Mouse (Mus musculus) limb, embryonic 12.5 days (tissue): ENCODE measurements around the gene Slc1a6. TPM values are rescaled to one million over a fixed set of nuclear protein-coding genes. Genes with fewer than 3 reads are reported as not detected.
"Not testable (repeated sequence)": the region's sequence is repeated elsewhere in the genome, so short reads cannot be mapped to it uniquely, and the experiment has no call there.

Experiments
- ATAC-seq: fragments of 200-750 bp; cut with Nextera tagmentation; 2 replicates; pipeline ENCODE4 v1.8.0; 2017; ENCODE audit warnings: low read depth, moderate TSS enrichment; ENCODE audit not compliant: insufficient number of reproducible peaks, insufficient read depth, low FRiP score, low TSS enrichment
- H3K27ac ChIP-seq: fragments of 300-500 bp; sonication (generic); 2 replicates; pipeline ENCODE4 v1.5.1; 2016; ENCODE audit warnings: mild to moderate bottlenecking, moderate library complexity
- H3K27me3 ChIP-seq: fragments of 300-500 bp; sonication (generic); 2 replicates; pipeline ENCODE4 v1.6.1; 2016; ENCODE audit warnings: mild to moderate bottlenecking, moderate library complexity
- H3K36me3 ChIP-seq: fragments of 300-500 bp; sonication (generic); 2 replicates; pipeline ENCODE4 v1.6.1; 2016; ENCODE audit warnings: mild to moderate bottlenecking, moderate library complexity
- H3K4me1 ChIP-seq: fragments of 300-500 bp; sonication (generic); replicated peaks from 2 replicates; pipeline ENCODE4 v1.6.1; 2016
- H3K4me2 ChIP-seq: fragments of 300-500 bp; sonication (generic); 2 replicates; pipeline ENCODE4 v1.6.1; 2016; ENCODE audit warnings: mild to moderate bottlenecking, moderate library complexity
- H3K4me3 ChIP-seq: fragments of 300-500 bp; sonication (generic); replicated peaks from 2 replicates; pipeline ENCODE4 v1.5.1; 2016; ENCODE audit warnings: mild to moderate bottlenecking
- H3K9ac ChIP-seq: fragments of 300-500 bp; sonication (generic); replicated peaks from 2 replicates; pipeline ENCODE4 v1.6.1; 2016; ENCODE audit warnings: mild to moderate bottlenecking, moderate library complexity
- H3K9me3 ChIP-seq: fragments of 300-500 bp; sonication (generic); 2 replicates; pipeline ENCODE4 v1.6.1; 2016; ENCODE audit warnings: mild to moderate bottlenecking, moderate library complexity
- WGBS: fragments of 180-500 bp; shearing (Covaris S2); methylation state at CpG from one replicate; pipeline ENCODE4 v1.1.7; 2016; 5-methylcytosine and 5-hydroxymethylcytosine counted together
- polyA plus RNA-seq: library from polyadenylated mRNA; unstranded; fragments of >200 nt; fragmentation: Nextera tagmentation; extraction: Ambion mirVana; gene quantifications from 2 replicates; pipeline ENCODE4 v1.2.1, GENCODE M21; 2016

Gene Slc1a6
- polyA plus RNA-seq, 1 experiment from 2014 or later: 1.5 TPM

DNA sequence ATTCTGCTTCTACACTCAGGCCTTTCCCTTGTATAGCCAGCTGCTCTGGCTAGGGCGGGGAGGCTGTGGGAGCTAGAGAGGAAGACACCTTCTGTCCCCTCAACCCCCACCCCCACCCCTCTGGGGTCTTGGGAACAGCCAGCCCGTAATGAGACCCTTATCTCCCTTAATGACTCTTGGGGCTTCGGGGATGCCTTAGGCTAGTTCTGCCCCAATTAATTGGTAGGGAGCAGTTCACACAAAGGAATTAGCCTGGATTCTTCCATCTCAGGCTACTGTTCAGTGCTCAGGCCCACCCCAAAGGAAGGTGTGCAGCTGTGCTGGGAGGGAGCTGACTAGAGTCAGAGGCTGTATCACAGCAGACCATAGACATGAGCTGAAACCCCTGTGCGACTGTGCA is 4.5 kb upstream of the Slc1a6 start:
- H3K4me3 ChIP-seq: no peak overlapping the region
- no peaks in the 10 kb centered on the region for H3K36me3 ChIP-seq
- ATAC-seq: no peak
- no peak overlapping the region for H3K9ac ChIP-seq
- no peak overlapping the region for H3K27ac ChIP-seq
- no peak overlapping the region for H3K4me2 ChIP-seq
- WGBS: 45% methylated on average over 4 of the region's 4 CpGs
- H3K9me3 ChIP-seq: no peaks in the 10 kb centered on the region
- peaks cover 6% of the 10 kb centered on the region; the same call in 1 of the 2 replicates for H3K4me1 ChIP-seq
- H3K27me3 ChIP-seq: peaks cover 10% of the 10 kb centered on the region

DNA sequence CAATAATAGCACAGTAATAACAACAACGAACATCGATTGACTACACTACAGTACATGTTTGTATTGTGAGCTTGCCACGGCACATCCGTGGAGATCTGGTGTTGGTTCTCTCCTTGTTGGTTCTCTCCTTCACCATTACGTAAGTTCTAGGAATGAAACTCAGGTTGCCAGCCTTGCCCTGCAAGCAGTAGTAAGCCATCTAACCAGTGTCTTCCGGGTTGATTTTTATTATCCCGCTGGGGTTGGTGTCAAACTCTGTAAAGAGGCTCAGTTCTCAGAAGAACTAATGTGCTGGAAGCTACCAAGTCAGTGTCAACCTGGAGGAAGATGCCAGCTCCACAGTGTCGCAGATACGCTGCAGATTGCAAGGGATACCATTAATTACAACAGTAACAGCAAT is 769 bp upstream of the Slc1a6 start:
- ATAC-seq: no peak
- WGBS: 64% methylated on average over 9 of the region's 9 CpGs
- H3K4me3 ChIP-seq: peak overlapping the region; percentile 64
- peaks cover 17% of the 10 kb centered on the region for H3K27me3 ChIP-seq
- peak overlapping the region; percentile 99 for H3K4me2 ChIP-seq
- no peak overlapping the region for H3K9ac ChIP-seq
- H3K27ac ChIP-seq: no peak overlapping the region
- no peaks in the 10 kb centered on the region for H3K9me3 ChIP-seq
- no peaks in the 10 kb centered on the region for H3K36me3 ChIP-seq
- peaks cover 6% of the 10 kb centered on the region; the same call in 1 of the 2 replicates for H3K4me1 ChIP-seq

DNA sequence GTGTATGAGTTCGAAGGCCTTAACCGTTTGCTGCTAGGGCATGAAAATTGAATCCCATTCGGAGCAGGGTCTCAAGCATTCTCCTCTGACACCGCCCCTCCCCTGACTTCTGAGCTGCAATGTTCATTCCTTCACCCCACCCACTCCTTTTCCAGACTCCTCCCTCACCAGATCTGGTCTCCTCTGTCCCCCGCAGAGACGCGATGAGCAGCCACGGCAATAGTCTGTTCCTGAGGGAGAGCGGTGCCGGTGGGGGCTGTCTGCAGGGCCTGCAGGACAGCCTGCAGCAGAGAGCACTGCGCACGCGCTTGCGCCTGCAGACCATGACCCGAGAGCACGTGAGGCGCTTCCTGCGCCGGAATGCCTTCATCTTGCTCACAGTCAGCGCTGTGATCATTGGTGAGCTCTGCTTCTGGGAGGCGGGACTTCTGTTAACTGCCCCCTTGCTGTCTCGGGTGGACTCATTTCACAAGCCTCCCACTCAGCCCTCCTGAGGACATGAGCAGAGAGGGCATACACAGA is 7.3 kb downstream of the Slc1a6 start:
- peak; percentile 93 for ATAC-seq
- peak overlapping the region; percentile 67 for H3K4me2 ChIP-seq
- H3K27ac ChIP-seq: peak overlapping the region; percentile 45
- H3K36me3 ChIP-seq: no peaks in the 10 kb centered on the region
- H3K9ac ChIP-seq: peak overlapping the region; percentile 65
- H3K27me3 ChIP-seq: no peaks in the 10 kb centered on the region
- no peaks in the 10 kb centered on the region for H3K4me1 ChIP-seq
- H3K4me3 ChIP-seq: peak overlapping the region; percentile 49
- H3K9me3 ChIP-seq: no peaks in the 10 kb centered on the region
- 4% methylated on average over 22 of the region's 22 CpGs for WGBS

DNA sequence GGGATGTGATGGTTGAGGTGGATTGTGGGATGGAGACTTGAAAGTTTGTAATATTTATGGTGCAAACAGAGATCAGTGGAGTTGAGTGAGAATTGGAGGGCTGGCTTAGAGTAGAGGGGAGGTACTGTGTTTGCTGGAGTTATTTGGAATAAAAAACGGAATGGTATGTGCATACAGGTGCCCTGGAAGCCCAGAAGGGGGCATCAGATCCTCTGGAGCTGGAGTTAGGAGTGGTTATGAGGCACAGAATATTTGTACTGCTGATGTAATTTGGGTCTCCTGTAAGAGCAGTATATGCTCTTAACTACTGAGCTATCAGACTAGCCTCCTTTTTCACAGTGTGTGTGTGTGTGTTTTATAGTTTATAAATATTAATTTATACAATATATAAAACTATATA is 10.3 kb downstream of the Slc1a6 start:
- no peaks in the 10 kb centered on the region for H3K27me3 ChIP-seq
- H3K9ac ChIP-seq: no peak overlapping the region
- H3K9me3 ChIP-seq: no peaks in the 10 kb centered on the region
- H3K4me1 ChIP-seq: no peaks in the 10 kb centered on the region
- H3K4me2 ChIP-seq: no peak overlapping the region
- no peak overlapping the region for H3K4me3 ChIP-seq
- H3K27ac ChIP-seq: no peak overlapping the region
- ATAC-seq: no peak
- no peaks in the 10 kb centered on the region for H3K36me3 ChIP-seq
- WGBS: 38% methylated on average over 1 of the region's 1 CpGs

DNA sequence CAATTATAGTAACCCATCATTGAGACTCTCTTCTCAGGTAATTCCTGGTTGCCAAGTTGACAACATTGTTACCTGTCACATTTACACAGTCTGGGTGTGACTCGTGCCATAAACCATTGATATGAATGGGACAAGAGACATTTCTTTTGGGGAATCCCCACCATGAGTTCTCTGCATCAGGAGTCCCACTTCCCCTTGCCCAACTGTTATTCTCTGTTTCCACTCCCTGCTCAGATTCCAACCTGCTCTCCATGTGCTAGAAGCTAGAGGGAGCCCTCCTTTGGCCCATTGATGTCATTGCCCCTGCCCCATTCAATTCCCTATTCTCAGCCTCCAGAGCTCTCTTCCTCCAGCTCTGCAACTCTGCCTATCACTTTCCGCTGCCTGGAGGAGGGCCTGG is 21.2 kb downstream of the Slc1a6 start:
- no peaks in the 10 kb centered on the region for H3K9me3 ChIP-seq
- no peak for ATAC-seq
- H3K4me3 ChIP-seq: no peak overlapping the region
- H3K27ac ChIP-seq: no peak overlapping the region
- WGBS: 95% methylated on average over 2 of the region's 2 CpGs
- H3K4me2 ChIP-seq: no peak overlapping the region
- H3K4me1 ChIP-seq: no peaks in the 10 kb centered on the region
- no peak overlapping the region for H3K9ac ChIP-seq
- no peaks in the 10 kb centered on the region for H3K36me3 ChIP-seq
- H3K27me3 ChIP-seq: no peaks in the 10 kb centered on the region

DNA sequence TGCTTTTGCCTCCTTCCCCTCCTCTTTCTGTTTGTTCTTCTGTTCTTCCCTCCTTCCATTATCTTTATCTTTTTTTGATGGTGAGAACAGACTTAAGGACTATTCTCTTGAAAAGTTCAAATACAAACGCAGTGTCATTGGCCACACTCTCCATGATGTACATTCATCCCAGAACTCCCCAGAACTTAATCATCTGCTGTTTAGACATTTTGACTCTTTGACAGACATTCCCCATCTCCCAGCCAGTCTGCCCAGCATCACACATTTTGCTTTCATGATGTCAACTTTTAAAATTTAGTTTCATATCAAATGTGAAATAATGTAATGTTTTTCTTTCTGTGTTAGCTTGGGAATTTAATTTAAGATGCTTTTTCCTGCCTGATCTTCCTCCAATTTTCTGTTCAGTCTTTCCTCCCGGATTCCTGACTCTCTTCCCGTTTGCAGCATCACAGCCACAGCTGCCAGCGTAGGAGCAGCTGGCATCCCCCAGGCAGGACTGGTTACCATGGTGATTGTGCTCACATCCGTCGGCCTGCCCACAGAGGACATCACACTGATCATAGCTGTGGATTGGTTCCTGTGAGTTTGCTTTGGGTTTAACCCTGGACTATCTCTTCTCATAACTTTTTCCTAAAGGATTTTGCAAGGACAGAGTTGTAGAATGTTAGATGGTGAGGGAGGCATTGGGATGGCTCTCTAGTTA is 32.2 kb downstream of the Slc1a6 start:
- H3K4me2 ChIP-seq: no peak overlapping the region
- 65% methylated on average over 6 of the region's 6 CpGs for WGBS
- no peaks in the 10 kb centered on the region for H3K9me3 ChIP-seq
- no peak overlapping the region for H3K27ac ChIP-seq
- H3K27me3 ChIP-seq: no peaks in the 10 kb centered on the region
- no peak overlapping the region for H3K9ac ChIP-seq
- H3K4me3 ChIP-seq: no peak overlapping the region
- ATAC-seq: no peak
- H3K4me1 ChIP-seq: no peaks in the 10 kb centered on the region
- H3K36me3 ChIP-seq: no peaks in the 10 kb centered on the region

DNA sequence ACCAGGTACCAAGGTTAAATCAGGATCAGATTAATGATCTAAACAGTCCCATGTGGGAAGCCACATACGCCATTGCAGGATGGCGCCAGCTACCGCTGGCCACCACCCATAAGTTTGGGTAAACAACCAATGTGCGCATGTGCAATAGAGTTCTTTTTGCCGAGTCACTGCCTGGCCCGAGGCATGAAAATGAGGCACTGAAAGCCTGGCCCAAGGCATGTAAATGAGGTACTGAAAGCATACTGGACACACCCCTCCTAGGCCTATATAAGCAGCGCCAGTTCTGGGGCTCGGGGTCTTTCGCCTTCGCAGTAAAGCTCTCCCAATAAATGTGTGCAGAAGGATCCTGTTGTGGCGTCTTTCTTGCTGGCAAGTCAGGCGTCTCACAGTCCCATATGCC is 60.2 kb downstream of the Slc1a6 start:
- WGBS: 91% methylated on average over 12 of the region's 12 CpGs
- H3K4me1 ChIP-seq, H3K4me3 ChIP-seq, H3K9me3 ChIP-seq, H3K36me3 ChIP-seq, H3K27ac ChIP-seq, H3K9ac ChIP-seq, ATAC-seq, H3K4me2 ChIP-seq, H3K27me3 ChIP-seq: not testable (repeated sequence)

DNA sequence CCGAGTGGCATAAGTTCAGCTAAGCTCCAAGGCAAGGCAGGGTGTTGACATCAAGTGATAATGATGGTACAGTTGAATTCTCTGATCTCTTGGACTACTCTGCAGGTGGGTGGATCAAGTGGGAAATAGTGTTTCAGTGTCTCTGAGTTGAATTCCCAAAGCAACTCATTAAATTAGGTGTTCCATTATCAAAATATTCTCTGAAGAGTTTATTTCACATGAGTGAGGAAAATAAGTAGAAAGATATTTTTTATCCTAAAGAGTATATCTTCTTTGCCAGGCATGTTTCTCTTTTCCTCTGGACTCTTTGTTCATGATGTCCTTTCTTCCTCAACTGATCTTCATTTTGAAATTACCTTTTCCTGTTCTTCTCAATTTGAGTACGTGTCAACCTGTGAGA is 71.8 kb downstream of the Slc1a6 start, which contains the start of gene Olfr1356:
Olfr1356 (minus strand) TSS at position 101 of the 400 bp plus-strand sequence.
- no peak within 1 kb of the TSS for H3K4me3 ChIP-seq
- WGBS: 84% methylated on average over 2 of the region's 2 CpGs
- no peak within 1 kb of the TSS for H3K27ac ChIP-seq
- H3K9ac ChIP-seq: no peak within 1 kb of the TSS
- H3K9me3 ChIP-seq: peaks cover 8% of the 10 kb centered on the region; the same call in 1 of the 2 replicates
- H3K27me3 ChIP-seq: no peaks in the 10 kb centered on the region
- no peaks in the 10 kb centered on the region for H3K4me1 ChIP-seq
- H3K4me2 ChIP-seq: no peak within 1 kb of the TSS
- ATAC-seq: no peak
- no peaks in the 10 kb centered on the region for H3K36me3 ChIP-seq

Other genes starting within 250 kb of the Slc1a6 start
- 49.0 and 49.2 TPM in 2 replicates for gene Ilvbl, start 206.2 kb upstream of the Slc1a6 start, polyA plus RNA-seq
- 19.0 and 19.7 TPM in 2 replicates for gene Syde1, start 188.5 kb upstream of the Slc1a6 start, polyA plus RNA-seq
- not detected in 2 replicates for gene Olfr1357, start 162.4 kb upstream of the Slc1a6 start, polyA plus RNA-seq
- gene Casp14, start 62.2 kb upstream of the Slc1a6 start, polyA plus RNA-seq: 0.15 and 0.18 TPM in 2 replicates
- 0.11 and 0.27 TPM in 2 replicates for gene Ccdc105, start 27.4 kb upstream of the Slc1a6 start, polyA plus RNA-seq
- gene Olfr1356, start 71.7 kb downstream of the Slc1a6 start, polyA plus RNA-seq: not detected in 2 replicates
- not detected in 2 replicates for gene Olfr1355, start 95.0 kb downstream of the Slc1a6 start, polyA plus RNA-seq
- not detected in 2 replicates for gene Olfr1354, start 132.7 kb downstream of the Slc1a6 start, polyA plus RNA-seq
- gene Olfr8, start 170.1 kb downstream of the Slc1a6 start, polyA plus RNA-seq: not detected in 2 replicates
- not detected in 2 replicates for gene Olfr1353, start 182.8 kb downstream of the Slc1a6 start, polyA plus RNA-seq
- gene Olfr1352, start 200.6 kb downstream of the Slc1a6 start, polyA plus RNA-seq: not detected in 2 replicates
- not detected in 2 replicates for gene Olfr1351, start 232.0 kb downstream of the Slc1a6 start, polyA plus RNA-seq
- 0.13 TPM in 1 of 2 replicates, not detected in the other for gene Olfr57, start 248.2 kb downstream of the Slc1a6 start, polyA plus RNA-seq